Mouse (Mus musculus) lung, postnatal 0 days (tissue): ENCODE data around the gene Gnai2.
A peak's percentile ranks its signal among the peaks of the same experiment; 100 is the strongest.

Experiments used
- CTCF ChIP-seq: IDR thresholded peaks from 2 replicates; pipeline ENCODE4 v1.5.1; 2016; ENCODE audit warnings: antibody characterized with exemption, mild to moderate bottlenecking
- EP300 ChIP-seq: IDR thresholded peaks from 2 replicates; pipeline ENCODE4 v1.6.1; 2016; ENCODE audit warnings: antibody characterized with exemption, mild to moderate bottlenecking, control low read depth

DNA sequence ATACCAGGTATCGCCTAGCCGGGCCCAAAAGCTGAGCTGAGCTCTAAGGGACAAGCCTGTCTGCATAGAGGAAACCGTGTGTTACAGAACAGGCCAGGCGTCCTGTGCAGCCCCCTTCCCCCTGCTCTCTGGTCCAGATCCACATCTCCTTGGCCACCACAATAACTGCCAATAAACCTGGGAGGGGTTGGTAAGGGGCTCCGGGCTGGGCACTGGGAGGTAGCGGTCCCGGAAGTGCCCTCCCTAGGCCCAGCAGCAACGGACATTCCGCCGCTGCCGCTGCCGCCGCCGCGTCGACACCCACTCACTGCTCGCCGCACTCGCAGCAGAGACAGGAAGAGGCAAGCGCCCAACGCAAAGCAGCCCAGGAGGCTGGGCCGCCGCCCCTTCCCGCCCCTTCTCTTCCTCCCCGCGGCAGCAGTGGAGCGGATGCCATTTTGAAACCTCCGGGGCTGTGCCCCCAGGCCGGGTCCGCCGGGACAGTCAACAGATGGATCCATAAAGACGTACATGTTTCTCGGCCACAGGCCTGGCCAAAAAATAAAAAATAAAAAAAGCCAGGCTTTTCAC lies 2.0 kb downstream of the Gnai2 start:
- no peak for TF ChIP-seq CTCF
- TF ChIP-seq EP300 = peak; percentile 58; the same call in 1 of the 2 replicates
